Mouse (Mus musculus) lung, postnatal 10 days (tissue): Measurements from ENCODE around the gene Fhad1.
A peak's percentile ranks its signal among the peaks of the same experiment; 100 is the strongest.

Experiments used
- DNase-seq: peaks from one replicate; pipeline ENCODE4 v3.0.0; 2021

Gene Fhad1

DNA sequence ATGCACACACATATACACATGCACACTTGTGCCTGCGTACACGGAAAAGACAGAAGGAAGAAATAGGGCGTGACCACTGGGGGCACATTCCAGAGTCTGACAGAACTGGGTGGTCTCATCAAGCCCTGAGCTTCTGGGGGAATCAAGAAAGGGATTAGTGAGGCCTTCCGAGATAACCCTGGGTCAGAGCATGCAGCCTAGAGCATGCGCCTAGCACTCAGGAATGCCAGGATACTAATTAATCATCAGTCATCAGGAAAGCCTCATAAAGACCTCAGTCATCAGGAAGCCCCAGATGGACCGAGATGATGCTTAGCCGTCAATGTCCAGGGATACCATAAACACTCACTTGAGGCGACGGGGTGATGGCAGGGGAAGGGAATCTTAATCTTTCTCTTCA is 135.0 kb downstream of the Fhad1 start:
- DNase-seq, result no peak

DNA sequence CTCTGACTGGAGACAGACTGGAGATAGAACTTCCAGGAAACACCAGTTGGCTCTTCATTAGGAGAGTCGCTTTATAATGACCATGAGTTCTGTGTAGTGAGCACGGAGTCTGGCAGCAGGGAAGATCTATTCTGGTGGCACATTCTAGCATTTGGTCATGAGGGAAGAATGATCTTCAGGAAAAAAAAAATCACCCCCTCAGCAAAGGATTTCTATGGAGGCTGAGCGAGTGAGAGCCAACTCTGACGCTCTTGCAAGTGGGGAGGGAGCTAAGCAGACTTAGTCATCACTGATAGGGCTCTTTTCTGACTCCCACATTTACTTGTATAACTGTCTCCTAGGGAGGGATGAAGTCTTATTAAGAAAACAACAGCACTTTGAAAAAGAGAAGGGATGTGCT is 135.8 kb downstream of the Fhad1 start:
- peak; percentile 59 for DNase-seq

DNA sequence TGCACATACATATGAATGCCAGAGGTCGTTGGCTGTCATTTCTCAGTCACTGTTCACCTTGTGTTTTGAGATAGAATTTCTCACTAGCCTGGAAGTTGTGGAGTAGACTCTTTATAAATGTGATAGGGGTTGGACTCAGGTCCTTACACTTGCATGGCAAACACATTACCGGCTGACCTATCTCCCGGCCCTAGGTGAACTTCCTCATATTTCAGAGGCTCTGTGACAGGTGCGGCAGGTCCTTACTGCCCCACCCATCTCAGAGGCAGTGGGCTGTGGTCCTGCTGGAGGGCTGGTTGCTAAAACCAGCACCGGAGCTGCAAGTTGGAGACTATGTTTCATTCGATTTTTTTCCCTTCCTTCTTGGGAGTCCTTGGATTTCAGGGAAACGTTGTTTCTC is 136.3 kb downstream of the Fhad1 start:
- no peak for DNase-seq

DNA sequence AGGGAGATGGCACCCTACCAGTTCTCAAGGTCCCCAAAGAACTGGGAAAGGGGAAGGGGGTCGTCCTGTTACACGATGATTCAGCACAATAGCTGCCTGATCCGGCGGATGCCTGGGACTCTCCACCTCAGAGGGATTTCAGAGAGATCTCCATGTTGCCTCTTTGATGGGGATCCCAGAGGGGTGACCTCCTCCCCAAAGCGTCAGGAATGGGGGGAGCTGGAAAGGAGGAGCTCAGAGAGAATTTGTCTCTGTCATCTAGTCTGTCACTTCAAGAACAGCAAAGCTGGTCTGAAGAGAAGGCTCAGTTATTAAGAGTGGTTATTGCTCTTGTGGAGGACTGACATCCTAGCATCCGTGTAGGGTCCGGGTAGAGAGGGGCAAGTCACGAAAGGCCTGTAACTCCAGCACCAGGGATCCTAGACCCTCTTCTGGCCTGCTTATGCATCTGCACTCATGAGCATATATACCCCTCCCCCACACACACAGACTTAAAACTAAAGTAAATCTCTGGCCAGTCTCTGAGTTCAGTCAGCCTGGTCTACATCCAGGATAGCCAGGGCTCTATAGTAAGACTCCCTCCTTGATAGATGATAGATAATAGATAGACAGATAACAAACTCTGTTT is 139.3 kb downstream of the Fhad1 start:
- no peak for DNase-seq

DNA sequence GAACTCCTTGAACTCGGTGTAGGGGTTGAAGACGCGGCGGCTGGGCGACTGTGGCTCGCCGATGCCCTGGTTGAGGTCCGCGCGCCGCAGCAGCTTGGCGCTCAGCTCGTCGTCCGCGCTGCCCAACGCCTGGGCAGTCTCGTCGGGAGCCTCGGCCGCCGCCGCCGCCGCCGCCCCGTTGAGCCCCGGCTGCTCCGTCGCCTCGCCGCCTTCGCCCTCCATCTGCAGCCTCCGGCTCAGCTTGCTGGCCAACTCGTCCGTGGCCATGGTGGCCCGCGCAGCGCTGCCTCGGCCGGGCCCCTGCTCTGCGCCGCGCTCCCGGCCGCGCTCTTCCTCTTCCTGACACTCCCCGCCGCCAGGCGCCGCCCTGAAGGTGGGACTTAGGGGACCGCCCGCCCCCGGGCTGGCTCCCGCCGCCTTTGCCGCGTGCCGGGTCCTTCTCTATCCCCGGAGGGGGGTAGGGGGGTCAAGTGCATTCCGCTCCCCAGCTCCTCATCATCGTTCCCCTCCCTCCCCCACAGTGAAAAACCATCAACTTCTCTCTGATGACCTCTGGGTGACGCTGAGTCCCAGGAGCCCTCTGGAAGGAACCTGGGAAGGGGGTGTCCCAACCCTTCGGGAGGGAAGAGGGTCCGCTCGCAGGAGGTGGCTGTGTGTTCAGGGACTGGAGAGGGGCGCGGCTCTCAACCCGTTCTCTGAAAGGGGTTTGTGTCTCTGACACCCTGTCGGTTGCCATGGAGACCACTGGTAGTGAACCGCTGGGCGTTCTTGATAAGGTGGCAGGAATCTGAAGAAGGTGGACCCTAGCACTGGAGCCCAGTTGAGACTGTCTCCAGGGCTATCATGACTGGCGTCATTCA is 140.1 kb downstream of the Fhad1 start, which contains the start of gene Efhd2:
TSS of gene Efhd2 (minus strand) at position 320 of the 860 bp plus-strand sequence.
- DNase-seq, result peak; percentile 92

DNA sequence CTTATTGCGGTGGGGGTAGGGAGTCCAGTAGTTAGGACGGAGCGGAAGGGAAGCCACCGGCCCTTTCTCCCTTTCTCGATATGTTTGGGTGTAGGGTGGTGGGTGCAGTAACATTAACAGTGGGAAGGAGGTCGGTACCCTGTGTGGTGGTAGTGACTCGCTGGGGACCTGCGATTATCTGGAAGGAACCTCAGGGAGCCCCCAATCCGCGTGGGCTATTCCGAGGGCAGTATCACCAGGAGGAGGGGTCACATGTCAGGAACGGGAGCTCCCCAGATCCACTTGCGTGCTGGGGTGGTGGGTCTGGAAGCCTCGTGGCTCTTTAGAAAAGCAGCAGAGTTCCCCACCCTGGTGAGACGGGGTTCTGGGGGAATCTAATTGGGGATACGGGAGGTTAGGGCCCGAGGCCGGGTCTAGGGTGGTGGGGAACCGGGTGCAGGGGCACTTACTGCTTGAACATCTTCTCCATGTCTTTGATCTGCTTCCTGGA is 140.7 kb downstream of the Fhad1 start:
- no peak for DNase-seq

DNA sequence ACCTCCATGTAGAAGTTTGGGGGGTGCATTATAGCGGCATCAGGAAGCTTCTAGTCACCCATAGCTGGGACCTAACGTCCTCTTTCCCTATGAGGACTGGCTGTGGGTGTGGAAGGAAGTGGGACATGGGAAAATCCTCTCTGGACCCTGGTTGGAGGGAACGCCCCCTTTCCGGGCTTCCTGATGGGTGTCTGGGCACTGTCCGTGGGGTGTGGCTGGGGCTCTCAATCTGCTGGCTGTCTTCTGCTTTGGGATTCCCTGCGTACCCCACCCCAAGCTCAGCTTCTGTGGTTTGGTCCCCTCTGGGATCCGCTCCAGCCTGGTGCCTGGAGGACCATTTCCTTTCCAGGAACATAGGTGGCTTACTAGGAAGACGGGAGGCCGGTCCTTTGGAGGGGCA is 141.9 kb downstream of the Fhad1 start:
- DNase-seq, result peak; percentile 57

DNA sequence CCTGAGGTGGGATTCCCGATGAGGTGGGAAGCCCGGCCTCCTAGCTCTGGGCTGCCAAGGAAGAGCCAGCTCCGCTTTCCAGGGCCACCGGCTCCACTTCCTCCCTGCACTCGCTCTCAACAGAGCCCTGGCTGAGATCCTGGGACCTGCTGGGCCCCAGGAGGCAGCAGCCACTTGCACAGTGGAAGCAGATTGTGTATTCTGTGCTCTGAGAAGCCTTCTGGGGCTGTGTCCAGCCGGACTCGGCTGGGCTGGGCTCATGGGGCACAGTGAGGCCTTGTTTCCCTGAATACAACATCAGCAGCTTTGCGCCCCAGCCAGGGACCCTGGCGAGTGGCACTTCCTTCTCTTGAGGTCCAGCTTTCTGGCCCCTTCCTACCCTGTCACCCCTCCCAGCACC is 143.0 kb downstream of the Fhad1 start:
- no peak for DNase-seq

DNA sequence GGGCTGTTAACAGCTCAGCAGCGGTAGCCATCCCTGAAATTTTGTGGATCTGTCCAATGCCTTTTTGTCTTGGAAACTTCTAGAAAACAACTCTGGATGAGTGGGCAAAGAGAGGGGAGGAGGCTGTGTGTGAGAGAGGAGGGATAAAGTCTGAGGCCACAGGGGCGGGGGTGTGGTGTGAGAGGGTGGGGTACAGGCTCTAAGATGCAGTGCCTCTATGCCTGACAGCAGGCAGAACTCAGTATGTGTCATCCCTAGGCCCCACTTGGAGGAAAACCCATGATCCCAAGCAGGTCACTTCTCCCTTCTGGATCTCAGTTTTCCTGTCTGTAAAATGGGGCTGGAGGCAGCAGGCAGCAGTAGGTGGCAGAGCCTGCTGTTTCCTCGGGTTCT is 143.6 kb downstream of the Fhad1 start:
- no peak for DNase-seq

DNA sequence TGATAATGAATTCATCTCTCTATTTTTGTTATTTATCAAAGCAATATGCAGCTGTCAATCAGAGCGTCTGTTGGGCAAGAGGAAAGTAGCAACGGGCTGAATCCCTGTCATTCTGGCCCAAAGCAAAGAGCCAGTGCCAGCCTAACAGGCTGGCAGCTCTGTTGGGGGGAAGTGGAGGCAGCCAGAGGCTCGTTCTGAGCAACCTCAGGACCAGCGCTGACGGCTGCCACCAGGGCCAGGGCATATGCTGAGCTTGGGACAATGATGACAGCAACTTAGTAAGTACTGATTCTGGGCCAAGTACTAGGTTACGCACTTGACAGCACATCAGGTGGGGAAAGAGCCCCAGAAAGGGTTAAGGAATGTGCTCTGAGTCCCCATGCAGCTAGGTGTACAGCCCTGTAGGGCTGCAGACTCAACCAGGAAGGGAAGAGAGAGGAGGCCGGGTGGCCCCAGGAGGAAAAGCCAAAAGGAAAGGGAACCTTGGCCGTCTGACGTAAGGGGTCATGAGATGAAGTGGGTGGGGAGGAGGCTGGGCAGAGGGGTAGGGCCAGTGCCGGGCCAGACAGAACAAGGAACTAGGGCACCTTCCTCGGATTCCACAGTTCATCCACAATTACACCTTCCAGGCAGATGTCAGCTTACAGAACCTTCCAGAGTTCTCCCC is 144.1 kb downstream of the Fhad1 start:
- DNase-seq, result peak; percentile 57

DNA sequence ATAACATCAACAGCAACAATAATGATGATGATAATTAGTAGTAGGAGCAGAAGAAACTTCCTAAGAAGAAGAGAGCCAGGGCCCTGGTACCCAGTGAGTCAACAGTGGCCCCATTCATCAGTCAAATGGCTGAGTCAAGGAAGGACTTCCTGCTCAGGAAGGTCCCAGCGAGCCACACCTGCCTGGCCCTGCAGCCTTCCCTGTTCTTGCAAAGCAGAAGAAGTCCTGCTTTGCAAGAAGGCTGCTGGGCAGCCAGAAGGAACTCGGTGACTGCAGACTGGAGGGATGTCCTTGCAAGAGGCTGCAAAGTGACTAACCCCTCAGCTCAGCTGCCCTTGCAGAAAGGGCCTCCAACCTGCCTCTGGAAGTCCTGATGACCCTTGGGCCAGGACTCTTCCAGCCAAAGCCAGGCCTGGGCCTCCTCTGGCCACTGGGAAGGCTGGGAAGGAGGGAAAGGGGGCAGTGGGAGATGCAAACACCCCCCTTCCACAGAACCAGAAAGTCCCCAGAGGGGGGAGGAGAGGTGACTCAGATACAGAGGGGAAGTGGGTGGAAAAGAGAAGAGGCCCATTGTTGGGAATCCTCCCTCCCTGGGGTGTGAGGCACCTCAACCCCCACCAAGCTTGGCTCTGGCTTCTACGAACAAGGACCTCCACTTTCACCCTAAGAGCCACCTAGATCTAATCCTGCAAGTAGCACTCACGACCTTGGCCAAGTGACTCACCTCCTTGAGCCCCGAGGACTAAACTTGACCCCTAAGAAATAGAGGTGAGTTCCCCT is 145.3 kb downstream of the Fhad1 start:
- no peak for DNase-seq

DNA sequence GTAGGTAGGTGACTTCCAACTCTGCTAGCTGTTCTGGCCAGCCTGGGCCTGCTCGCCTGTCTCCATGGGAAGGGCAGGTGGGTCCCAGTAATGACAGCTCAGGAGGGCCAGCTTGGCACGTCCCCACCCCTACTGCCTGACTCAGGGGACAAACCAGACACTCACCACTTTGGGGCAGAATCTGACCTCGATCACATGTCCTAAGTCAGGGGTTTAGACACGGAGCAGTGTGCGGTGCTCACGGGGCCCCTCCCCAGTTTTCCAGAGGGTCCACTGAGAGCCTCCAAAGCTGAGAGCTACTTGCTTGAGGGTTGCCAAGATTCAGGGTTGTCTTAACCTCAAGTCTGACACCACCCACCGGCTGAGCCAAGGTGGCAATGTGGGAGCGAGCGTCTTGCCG is 146.8 kb downstream of the Fhad1 start:
- DNase-seq, result no peak

DNA sequence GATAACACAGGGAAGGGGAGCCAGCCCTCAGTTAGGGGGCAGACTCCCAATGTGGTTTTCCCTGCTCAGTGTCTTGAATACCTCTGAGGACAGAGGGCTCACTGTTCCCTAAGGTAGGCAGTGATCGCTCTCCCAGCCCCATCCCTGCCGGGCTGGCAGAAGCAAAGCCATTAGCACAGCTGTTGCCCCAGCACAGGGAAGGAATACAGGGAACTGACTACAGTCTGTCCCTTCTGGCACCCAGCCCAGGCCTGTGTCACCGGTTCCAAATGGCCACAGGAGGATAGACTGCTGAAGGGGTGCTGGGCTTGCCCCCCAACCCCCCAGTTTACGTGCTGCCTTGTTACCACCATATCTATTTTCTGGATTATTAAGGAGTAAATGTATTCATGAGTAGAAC is 147.4 kb downstream of the Fhad1 start:
- DNase-seq, result peak; percentile 71

DNA sequence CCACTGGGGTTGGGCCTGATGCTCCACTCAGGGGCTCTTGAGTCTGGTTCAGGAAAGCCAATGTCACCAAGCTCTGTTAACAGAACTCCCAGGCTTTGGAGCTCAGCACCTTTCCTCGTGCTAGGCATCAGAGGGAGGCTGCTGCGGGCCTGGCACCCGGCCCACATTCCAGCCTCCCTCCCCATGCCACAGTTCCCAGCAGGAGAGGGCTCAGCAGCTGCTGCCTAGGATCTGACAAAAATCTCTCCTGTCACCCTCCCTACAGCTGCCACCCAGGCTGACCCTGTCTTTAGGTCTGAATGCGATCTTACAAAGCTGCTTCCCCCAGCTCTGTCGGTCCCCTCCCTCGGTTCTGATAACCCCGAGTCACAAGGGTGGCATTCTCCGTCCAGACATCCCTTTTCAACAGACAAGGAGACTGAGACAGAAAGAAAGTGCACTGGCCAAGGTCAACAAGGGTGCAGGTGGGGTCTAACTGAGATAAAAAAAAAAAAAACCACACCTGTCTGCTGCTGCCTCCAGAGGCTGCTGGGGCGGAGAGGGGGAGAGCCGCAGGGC is 147.9 kb downstream of the Fhad1 start:
- DNase-seq, result peak; percentile 46

DNA sequence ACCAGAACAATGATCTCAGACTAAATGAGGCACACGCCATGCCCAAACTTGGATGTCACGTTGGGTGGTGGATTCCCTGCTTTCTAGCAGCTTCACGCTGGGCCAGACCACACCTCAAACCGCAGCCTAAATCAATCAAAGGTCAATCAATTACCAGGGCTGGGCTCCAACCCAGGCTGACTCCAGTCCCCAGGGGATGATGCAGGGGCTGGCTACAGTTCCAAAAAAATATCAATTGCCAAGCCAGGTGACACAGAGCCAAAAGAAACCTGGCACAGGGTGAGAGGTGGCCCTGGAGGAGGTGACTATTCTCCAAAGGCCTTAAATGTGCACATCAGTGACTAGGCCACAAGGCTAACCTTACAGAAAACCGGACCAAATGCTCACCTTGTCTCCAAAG is 149.3 kb downstream of the Fhad1 start:
- DNase-seq, result no peak

DNA sequence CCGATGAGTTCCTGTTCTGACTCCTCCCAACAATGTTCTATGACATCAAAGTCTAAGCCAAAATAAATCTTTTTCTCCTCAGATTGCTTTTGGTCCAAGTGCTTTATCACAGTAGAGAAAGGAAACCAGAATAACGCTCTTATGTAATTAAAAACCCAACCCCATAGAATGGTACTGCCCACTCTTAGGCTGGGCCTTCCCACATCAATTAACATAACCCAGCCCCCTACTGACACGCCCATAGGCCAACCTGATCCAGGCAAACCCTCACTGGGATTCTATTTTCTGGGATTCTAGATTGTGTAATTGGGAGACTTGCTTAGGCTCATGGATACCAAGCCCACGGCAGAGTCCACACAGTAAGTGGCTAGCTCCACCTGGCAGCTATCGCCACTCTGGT is 149.9 kb downstream of the Fhad1 start:
- DNase-seq, result no peak

DNA sequence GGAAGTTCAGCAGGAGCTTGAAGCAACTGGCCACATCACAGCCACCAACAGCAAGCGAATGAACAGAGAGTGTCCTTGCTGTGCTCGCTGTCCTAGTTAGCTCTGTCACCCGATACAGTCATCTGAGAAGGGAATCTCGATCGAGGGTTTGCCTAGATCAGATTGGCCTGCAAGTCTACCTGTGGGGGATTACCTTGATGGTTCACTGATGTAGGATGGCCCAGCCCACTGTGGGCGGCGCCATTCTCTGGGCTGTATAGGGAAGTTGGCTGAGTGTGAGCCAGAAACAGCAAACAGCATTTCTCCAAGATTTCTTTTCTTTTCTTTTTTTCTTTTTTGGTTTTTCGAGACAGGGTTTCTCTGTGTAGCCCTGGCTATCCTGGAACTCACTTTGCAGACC is 150.4 kb downstream of the Fhad1 start:
- no peak for DNase-seq

DNA sequence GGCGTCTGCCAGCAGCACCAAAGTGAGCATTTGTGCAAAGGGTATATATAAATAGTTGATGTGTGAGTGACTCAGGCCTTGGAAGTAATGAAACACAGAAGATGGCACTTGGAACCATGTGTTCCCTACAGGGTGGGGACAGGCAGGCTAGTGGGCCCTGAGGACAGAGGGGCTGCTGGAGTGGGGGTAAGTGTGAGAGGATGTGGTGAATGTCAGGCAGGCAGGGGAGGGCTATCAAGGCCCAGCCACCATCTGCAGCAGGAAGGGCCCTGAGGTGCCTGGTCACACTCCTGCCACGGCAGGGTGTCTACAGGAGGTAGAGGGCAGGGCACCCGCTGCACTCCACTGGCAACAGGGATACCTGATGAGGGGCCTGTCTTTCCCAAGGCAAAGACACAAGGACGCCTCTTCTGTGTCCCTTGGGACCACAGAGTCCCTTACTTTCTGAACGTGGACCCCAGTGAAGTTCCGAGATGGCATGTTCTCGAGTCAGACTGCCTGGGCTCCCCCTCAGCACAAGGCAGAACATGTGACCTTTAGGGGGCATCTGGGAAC is 151.1 kb downstream of the Fhad1 start:
- no peak for DNase-seq

DNA sequence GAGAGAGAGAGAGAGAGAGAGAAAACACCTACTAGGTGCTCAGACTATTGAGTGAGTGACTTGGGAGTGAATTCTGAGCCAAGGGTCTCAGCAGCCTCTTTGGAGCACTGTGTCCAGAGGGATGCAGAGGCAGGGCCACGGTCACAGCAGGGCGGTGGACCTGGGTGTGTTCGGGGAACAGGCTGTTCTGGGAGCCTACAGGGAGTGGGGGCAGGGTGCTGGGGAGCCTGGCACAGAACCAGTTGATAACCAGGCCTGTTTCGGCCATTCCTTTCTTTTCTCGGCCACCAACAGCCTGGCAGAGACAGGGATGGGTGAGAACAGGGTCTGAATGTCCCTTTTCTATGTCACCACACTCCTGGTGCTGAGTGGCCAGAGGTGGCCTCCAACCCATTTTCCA is 152.0 kb downstream of the Fhad1 start:
- no peak for DNase-seq

DNA sequence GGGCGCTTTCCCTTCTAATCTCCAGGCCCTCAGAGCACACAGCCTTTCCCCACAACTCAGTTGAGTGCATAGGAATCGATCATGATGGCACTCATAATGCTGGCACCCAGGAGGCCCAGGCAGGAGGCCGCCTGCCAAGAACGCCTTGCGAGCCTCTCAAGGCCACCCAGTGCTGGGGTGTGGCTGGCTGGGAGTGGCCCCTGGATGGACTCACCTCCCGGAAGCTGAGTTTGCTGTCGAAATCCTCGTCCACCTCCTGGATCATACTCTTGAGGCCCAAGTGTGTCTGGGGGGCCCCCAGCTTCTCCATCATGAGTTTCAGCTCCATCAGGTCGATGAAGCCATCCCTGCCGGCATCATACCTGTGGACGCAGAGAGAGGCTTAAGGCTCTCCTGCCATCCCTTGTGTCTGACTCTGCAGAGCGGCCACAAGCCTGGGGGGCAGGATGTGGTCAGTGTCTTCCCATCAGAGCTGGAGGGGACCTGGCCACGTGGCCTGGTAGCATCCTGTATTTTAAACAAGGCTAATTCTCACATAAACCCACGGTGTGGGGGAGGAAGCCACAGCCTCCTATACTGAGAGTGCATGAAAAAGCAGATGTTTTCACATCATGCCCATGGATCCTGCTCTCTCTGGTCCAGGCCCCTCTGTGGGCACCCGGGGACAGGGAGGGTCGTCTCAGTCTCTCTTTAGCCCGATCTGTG is 153.1 kb downstream of the Fhad1 start:
- peak; percentile 34 for DNase-seq

DNA sequence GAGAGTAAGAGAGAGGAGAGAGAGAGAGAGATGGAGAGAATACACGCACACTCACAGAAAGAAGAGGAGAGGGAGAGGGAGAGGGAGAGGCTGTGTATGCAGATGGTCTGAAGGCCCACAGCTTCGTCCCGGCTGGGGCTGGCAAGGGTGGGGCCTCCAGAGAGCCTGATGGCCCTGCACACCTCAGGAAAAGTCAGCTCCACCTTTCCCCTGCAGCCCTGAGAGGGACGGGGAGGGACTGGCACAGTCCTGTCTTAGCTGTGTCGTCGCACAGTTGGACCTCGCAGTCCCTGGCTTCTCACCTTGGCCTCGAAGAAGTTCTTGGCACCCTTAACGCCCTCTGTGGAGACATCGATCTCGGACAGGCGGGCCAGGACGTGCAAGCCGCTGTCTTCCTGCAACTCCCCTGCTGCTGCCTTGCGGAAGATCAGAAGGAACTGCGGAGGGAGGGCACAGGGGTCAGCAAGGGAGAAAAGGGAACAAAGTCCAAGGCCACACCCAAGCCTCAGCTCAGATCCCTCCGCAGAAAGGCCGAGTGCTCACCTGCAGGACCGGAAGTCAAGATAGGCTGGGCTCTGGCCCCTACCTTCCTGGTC is 154.5 kb downstream of the Fhad1 start:
- DNase-seq, result no peak
